Mouse (Mus musculus): Measurements from ENCODE around the gene Capn10. TPM values are rescaled to one million over a fixed set of nuclear protein-coding genes. Genes with fewer than 3 reads are reported as not detected.
"Not testable (repeated sequence)": the region's sequence is repeated elsewhere in the genome, so short reads cannot be mapped to it uniquely, and the experiment has no call there.

The Capn10 gene
- polyA plus RNA-seq, 2 experiments from 2014 or later, result 7.8 to 12.5 TPM

DNA sequence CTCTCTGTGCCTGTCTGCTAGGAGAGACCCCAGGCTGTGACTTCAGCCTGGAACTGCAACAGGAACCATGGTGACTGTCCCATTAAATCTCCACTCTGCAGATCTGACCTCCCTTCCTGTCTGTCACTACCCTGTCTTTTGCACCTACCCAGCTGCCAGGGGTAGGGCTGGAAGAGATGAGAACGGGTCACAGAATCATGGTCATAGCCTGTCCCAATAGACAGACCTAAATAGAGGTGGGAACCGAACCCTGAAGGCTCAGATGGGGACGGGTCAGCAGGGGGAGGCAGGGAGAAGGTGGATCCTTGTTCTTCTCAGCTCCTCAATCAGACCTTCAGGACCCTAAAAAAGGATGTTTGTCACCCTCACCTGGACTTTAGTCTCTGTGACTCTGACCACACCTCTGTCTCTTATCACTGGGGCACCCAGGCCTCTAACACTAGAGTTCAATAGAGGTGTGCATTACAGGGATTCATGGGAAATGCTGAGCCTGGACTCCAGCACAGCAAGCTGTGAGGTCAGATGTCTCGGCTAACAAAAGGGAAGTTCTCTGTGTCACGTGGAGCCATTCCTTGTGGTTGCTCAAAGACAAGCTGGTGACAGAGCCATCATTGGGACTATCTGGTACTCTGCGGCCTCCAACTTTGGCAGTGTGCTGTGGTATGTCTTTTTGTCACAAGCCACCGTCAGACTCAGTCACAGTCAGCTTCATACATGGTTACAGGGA is 13.5 kb upstream of the Capn10 start:
- no peak for ATAC-seq

DNA sequence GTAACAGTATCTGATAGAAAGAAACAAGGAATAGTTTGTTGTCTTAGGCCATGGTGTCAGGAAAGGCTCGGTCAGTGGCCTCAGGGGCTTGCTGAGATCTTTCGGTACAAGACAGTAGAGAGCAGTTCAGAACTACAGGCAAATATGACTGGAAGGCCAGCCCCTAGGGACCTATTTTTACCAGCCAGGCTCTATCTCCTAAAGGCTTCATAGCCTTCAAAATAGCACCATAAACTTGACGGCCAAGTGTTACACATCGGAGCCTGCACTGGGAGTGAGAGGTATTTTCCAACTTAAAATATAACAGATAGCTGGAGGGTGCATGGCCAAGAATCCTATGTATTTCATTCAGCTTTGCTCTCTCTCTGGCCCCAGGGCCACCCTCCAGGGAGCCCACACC is 12.7 kb upstream of the Capn10 start:
- ATAC-seq, result no peak

DNA sequence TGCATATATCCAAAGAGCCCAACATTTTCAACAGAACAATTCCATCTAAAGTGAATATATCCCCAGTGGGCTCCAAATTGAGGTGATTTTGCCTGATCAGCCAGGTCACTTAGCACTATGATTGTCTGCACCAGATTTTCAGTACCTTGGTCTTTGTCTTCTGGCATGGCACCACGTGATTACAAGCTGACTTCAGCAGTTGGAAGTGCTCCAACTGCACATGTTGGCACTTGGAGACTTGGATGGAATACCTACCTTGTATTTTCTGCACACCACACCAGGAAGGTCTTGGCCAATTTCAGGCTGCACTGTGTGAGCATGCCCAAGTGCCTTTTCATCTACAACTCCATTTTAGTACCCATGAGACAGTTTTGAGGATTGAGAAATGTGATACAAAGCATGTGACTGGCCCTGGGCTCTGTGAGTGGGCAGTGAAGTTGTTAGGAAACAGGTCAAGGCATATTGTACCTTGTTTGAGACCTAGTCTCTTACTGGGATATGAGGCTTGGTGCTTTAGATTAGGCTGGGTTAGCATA is 3.9 kb upstream of the Capn10 start:
- ATAC-seq, result no peak

DNA sequence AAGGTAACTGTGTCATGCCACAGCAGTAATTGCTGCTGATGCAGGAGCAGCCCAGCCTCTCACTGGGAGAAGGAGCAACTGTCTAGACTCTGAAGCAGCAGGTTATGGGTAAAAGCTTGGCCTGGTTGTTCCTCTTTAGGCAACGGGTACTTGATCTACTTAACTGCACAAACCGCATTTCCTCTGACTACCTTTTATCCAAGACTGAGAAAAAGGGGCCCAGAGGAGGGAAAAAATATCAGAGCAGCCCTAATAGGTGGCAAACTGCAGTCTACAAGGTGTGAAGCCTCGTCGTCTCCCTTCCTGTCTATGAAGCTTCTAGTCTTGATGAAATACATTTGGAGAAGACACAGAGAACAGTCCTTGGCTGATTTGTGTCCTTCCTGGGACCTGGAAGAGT is 565 bp upstream of the Capn10 start:
- ATAC-seq, result no peak

DNA sequence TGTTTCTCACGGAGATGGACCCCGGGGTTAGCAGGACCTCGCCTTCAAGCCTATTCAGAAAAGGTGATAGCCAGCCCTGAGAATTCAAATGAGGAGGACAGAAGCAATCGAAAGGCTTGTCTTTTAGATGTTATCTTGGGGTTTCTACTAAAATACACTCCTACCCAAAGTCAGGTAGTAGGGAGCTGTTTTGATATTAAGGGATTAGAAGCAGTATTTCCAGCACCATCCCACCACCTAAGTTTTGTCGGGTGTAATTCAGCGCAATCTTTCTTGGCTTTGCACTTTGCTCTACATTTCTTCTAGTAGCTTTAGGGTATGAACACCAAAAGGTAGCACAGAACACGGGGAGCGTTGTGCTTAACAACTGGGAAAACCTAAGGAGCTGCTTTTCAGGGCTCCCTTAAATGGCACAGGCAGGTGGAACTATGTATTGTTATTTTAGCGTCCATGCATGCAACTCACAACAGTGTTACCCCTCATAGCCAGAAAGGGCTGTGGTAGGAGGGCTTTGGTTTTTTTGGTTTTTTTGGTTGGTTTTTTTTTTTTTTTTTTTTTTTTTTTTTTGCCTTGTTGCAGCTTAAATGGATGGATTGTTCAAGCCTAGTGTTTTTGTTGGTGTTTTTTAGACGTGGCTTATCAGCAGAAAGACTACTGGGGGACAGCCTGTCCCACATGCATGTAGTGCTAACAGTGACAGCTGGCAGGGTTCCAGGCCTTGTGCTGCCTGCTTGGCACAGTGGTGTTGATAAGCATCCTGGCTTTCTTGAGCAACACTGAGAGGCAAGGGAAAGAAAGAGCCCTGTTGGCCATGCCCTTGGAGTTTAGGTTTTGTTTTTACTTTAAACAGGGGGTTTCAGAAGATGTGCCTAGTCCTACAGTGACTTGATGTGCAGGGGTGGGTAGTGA is 1.1 kb downstream of the Capn10 start:
- no peak for ATAC-seq

DNA sequence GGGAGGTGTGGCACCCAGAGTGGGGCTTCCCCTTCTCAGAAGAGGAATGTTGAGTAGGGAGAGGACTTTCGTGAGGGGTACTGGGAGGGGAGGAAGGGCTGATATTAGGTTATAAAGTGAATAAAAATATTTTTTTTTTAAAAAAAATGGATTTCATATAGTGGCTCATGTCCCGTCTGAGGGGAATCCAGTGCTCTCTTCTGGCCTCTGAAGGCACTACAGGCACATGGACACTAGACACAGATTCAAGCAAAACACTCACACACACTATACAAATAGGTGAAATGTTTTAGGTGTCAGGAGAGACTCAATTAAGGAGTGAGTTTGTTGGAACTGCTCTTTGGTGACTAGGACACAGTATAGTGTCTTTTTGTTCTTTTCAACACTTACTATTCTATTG is 1.8 kb downstream of the Capn10 start:
- no peak for ATAC-seq

DNA sequence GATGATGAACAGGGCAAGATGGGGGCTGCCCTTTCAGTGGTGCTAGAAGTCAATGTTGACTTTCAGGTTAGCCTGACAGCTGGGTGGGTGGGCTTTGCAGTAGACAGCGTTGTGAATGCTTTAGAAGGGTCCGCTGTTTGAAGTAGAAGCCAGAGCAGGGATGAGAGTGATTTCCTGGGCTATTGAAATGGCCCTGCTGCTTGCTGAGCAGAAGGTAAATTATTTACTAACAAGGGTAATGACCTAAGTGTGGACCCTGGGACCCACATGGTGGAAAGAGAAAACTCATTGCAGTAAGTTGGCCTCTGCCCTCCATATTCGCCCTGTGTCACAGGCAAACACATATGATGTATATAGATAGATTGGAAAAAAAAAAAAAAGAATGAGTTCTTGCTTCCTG is 2.3 kb downstream of the Capn10 start:
- ATAC-seq, result no peak

DNA sequence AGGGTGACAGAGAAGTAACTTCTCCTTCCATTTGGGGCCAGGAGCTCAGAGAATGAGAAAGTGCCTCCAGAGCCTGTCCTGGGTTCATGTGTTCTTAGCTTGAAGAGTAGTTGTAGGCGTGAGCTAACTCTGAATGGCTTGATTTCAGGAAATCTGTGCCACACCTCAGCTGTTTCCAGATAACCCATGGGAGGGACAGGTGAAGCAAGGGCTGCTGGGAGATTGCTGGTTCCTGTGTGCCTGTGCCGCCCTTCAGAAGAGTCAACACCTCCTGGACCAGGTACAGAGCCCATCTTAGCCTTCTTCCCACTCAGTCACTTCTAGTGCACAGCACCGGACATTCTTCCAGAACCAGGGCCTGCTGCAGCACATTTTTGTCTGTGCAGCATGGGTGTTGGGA is 3.6 kb downstream of the Capn10 start:
- ATAC-seq, result no peak

DNA sequence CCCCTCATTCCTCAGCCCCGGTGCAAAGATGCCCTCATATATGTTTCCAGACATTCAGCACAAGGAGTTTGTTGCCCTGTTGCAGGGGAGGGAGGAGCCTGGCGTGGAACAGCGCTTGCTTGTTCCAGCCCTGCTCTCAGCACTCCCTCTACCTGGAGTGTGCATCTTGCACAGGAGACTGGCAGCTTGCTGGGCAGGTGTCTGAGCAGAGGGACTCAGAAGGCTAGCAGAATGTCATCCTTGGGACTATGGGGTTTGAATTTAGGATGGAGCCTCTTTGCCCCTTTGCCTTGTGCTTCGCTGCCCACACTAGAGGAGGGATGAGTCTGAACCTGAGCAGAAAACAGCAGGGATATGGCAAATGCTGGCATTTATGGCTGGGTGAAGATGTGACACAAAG is 5.6 kb downstream of the Capn10 start:
- no peak for ATAC-seq

DNA sequence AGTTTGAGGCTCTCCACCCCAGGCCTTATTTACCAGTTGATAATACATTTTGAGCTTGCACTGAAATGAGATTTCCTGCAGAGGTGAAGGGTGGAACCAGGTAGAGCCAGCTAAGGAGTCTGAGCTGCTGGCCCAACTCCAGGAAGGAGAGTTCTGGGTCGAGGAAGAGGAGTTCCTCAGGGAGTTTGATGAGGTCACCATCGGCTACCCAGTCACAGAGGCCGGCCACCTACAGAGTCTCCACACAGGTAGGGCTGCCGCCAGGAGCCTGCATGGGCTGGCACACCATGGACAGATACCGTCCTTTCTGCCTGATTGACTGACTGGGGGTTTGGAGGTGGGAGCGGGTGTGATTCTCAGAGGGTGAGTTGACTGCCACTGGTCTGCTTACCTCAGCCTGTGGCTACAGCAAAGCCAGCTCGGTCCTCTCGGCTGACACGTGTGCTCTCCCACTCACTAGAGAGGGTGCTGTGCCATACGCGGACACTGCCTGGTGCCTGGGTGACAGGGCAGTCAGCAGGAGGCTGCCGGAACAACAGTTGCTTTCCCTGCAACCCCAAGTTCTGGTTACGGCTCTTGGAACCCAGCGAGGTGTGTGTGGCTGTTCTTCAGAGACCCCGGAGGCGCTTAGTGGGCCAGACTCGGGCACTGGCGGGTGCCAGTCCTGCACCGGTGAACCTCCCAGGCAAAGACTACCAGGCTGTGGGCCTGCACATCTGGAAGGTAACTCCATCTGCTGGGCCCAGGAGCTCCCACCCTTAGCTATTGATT is 9.2 kb downstream of the Capn10 start:
- ATAC-seq, result no peak

DNA sequence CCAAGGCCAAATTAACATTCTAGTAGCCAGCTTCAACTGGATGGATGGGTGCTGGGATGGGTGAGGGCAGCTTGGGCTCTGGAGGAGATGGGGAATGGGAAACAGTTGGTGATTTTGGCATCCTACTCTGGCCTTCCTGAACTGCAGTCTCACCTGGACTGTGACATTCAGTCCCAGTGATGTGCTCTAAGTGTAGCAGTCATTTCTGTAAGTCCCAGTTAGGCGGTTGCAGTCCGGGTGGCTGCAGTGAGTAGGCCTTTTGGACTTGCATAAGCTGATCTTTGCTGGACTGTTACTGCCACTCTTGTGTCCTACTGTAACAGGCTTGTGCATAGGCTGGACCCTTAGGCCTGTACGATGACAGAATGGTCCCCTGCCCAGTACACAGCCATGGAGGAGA is 13.8 kb downstream of the Capn10 start:
- ATAC-seq, result no peak

DNA sequence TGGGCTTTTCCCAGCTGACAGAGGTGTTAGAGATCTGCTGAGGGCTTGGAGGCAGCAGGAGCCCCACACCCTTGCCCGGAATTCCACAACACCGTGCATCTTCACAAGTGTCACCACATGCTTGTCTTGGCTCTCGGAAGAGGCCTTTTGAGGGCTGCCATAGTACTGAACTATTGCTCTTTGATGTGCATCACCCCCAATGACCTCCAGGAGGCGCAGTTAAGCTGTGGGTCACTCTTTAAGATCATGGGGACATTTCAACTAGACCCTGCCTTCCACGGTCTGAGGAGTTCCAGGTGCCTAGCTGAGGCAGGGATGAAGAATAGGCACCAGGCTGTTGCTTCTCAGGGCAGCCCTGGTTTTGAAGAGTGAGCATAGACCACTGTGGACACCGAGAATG is 15.2 kb downstream of the Capn10 start:
- ATAC-seq, result no peak

DNA sequence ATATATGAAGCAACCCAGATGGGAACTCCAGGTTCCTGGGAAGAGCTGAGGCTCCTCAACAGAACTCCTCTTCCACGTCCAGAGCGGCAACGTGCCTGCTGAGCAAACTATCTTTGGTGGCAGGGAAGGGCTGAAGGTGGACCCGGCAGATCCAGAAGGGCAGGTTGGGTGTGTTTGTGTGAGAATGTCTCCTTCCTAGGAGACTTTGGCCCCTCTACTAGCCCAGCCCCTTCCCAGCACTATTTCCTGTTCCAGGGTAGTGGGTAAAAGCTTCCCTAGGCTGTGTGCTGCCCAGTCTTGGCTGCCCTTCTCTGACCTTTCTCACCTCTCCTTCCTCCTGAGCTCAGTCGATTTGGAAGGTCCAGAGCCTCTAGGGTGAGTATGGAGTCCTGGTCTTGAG is 16.4 kb downstream of the Capn10 start, which contains the start of gene Gpr35:
Gene Gpr35 (plus strand): TSS at position 259 of the 400 bp plus-strand sequence.
- ATAC-seq, result no peak

DNA sequence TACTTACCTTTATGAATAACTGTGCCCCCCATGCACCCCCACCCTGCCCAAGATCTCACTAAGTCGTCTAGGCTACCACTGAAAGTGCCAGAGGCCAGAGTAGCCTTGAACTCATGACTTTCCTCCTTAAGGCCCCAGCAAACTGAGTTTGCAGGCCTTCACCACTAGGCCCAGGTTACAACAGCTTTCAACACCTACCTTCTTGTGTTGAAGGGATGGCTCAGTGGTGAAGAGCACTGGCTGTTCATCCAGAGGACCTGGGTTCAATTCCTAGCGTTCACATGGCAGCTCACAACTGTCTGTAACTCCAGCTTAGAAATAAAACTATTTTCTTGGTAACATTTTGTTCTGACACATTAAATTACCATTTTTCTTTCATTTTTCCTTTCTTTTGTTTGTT is 19.5 kb downstream of the Capn10 start:
- ATAC-seq, result no peak

DNA sequence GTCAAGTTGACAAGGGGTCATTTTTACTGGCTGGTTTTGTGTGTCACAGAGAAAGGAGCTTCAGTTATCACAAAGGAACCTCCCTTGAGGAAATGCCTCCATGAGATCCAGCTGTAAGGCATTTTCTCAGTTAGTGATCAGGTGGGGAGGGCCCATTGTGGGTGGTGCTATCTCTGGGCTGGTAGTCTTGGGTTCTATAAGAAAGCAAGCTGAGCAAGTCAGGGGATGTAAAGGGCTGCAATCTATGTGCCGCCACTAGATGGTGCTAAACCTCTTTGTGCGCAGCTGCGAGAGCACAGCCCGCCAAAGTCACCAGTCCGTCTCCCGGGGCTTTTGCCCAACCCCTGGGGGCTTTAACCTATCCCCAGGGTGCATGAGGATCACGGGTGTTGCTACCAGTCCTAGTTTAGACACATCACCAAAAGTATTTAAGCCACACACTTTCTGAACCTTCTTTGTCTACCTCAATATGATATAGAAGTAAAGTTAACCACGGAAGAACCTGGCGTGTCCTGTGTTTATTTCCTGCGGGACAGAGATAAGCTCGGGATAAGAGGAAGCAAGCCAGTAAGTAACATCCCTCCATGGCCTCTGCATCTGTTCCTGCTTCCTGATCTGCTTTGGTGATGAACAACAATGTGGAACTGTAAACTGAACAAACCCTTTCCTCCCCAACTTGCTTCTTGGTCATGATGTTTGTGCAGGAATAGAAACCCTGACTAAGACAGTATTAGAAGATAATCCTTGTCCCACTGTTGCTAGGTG is 22.6 kb downstream of the Capn10 start:
- ATAC-seq, result not testable (repeated sequence)

DNA sequence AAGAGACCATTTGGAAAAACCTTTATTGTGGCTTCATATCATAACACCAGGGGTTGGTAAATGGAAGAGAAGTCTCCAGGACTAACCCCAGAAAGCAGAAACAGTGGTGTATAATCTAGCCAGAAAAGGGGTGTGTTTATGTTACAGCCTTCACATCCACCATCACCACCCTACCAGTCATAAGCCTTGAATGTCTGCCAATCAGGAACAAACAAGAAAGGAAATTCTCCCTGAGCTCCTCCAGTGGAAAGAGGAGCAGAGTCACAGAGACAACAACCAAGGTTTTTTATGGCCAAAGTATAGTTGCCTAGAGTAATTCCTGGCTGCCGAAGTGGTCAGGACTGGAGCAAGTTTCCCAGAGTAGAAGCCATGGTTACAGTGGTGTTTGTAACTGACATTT is 24.8 kb downstream of the Capn10 start:
- ATAC-seq, result no peak

DNA sequence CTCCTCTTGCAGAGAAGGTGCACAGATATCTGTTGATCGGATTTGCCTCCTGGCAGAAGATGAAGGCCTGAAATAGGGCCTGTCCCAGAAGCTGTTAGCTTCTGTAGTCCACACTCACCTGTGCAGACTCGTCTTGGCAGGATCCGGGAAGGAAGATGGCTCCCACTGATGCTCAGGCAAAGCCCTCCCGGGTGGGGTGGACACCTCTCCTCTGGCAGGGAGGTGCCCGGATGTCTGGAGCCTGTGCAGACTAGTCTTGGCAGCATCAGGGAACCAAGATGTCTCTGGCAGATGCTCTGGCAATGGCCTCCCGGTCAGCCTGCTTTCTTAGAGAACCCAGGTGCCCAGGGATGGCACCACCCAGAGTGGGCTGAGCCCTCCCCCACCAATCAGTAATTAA is 36.6 kb downstream of the Capn10 start:
- ATAC-seq, result not testable (repeated sequence)

DNA sequence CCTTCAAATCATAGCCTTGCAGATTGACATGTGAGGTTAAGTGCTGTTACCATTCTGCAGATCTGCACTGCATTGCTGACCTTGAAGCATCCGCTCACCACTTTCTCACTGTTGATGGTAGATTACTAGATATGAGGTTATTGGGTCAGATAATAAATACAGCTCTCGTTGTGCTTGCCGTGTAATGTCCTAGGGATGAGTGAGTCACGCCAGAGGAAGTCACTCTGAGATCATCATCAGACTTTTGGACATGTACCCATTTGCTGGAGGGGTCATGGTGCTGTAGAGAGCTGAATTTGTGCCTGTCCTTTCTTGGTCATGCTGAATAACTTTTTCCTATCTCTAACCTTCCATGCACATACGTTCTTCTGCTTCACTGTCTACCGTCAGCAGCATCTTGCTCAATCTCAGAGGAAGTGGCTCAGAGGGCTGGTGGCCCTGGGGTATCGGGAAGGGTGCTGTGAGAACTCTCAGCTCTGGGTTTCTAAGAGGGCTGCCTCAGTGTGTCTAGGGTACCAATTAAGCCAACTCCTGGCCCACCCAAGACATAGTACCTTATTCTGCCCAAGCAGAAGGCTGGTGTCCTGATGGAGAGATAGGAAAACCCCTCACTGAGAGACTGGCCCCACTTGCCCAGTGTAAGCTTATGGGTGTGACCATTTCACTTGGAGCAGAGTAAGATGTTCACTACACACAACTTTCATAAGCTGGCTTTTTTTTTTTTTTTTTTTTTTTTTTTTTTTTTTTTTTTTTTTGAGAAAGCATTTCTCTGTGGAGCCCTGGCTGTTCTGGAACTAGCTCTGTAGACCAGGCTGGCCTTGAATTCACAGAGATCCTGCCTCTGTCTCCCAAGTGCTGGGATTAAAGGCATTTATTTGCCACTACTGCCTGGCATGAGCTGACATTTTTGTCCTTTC is 38.0 kb downstream of the Capn10 start:
- ATAC-seq, result peak; percentile 69

DNA sequence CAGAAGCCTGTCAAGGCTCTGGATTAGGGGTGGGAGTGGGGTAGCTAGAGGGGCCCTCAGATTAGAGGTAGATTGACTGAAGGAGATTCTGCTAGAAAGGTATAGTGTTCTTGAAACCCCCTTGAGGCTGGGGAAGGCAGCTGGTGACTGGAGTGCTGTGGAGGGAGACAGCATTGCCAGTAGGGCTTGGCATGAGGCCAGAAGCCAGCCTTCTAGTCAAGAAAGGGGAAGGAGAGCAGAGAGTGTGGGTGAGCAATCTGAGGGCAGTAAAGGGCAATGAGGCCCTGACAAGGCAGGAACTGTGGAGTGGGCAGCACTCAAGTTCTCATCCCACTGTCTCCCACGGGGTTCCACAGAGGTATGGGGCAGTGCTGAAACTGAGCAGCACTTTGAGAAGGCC is 38.7 kb downstream of the Capn10 start:
- peak; percentile 34 for ATAC-seq

DNA sequence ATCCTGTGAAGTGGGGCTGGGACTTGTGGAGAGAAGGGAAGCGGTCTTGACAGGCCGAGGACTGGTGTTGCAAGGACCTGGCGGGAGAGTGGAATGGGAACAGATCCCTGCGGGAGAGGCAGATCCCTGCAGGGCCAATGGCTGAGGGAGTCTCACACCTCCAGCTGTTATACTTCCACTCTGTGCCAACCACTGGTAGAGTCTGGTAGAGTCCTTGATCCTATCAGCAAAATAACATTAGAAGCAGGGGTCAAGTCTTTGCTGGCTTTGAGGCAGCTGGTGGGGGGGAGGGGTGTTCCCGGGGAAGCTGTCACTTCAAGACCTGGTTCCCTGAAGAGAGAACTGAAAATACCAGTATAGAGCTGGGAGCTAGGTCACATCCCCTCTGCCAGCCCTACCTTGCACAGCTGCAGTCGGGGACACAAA is 42.0 kb downstream of the Capn10 start:
- no peak for ATAC-seq

DNA sequence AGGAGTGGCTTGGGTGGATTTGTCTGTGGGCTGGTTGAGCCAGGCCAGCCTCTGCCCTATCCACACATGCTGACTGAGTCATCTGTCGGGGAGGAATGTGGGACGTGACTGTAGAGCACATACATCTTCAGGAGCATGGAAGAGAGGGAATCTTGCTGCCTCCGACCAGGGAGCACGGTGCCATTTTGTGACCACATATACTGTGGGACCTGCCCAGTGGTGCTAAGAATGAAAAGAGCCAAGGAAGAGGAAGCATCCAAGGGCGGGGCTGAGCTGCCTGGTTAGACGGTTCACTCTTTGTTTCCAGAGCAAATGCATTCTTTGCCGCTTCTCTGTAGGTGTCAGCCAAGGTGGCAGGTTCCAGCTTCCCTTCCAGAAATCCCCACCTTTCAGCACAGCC is 44.5 kb downstream of the Capn10 start:
- no peak for ATAC-seq

Data from CD4-positive, CD25-positive, alpha-beta regulatory T cell, adult 4 months (primary cell).